Mouse (Mus musculus): ENCODE results near the gene Gm10720.
A peak's percentile ranks its signal among the peaks of the same experiment; 100 is the strongest.
"Not testable (repeated sequence)": the region's sequence is repeated elsewhere in the genome, so short reads cannot be mapped to it uniquely, and the experiment has no call there.

Gm10720 gene

DNA sequence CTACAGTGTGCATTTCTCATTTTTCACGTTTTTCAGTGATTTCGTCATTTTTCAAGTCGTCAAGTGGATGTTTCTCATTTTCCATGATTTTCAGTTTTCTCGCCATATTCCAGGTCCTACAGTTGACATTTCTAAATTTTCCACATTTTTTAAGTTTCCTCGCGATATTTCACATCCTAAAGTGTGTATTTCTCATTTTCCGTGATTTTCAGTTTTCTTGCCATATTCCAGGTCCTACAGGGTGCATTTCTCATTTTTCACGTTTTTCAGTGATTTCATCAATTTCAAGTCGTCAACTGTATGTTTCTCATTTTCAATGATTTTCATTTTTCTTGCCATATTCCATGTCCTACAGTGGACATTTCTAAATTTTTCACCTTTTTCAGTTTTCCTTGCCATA lies at the start of gene Gm10720:
TSS of gene Gm10720 (plus strand) at position 301 of the 400 bp plus-strand sequence.
- DNase-seq (ENCODE audit: low read depth, low spot score): not testable (repeated sequence)

DNA sequence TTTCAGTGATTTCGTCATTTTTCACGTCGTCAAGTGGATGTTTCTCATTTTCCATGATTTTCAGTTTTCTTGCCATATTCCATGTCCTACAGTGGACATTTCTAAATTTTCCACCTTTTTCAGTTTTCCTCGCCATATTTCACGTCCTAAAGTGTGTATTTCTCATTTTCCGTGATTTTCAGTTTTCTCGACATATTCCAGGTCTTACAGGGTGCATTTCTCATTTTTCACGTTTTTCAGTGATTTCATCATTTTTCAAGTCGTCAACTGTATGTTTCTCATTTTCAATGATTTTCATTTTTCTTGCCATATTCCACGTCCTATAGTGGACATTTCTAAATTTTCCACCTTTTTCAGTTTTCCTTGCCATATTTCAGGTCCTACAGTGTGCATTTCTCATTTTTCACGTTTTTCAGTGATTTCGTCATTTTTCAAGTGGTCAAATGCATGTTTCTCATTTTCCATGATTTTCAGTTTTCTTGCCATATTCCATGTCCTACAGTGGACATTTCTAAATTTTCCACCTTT lies 14.9 kb upstream of the Gm10720 start, which contains the start of gene Gm10722:
TSS of gene Gm10722 (plus strand) at position 478 of the 528 bp plus-strand sequence.
- peak; percentile 46 for DNase-seq (ENCODE audit: low read depth, low spot score)

DNA sequence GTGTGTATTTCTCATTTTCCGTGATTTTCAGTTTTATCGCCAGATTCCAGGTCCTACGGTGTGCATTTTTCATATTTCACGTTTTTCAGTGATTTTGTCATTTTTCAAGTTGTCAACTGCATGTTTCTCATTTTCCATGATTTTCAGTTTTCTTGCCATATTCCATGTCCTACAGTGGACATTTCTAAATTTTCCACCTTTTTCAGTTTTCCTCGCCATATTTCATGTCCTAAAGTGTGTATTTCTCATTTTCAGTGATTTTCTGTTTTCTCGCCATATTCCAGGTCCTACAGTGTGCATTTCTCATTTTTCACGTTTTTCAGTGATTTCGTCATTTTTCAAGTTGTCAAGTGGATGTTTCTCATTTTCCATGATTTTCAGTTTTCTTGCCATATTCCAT lies 14.4 kb upstream of the Gm10720 start:
- DNase-seq (ENCODE audit: low read depth, low spot score): not testable (repeated sequence)

DNA sequence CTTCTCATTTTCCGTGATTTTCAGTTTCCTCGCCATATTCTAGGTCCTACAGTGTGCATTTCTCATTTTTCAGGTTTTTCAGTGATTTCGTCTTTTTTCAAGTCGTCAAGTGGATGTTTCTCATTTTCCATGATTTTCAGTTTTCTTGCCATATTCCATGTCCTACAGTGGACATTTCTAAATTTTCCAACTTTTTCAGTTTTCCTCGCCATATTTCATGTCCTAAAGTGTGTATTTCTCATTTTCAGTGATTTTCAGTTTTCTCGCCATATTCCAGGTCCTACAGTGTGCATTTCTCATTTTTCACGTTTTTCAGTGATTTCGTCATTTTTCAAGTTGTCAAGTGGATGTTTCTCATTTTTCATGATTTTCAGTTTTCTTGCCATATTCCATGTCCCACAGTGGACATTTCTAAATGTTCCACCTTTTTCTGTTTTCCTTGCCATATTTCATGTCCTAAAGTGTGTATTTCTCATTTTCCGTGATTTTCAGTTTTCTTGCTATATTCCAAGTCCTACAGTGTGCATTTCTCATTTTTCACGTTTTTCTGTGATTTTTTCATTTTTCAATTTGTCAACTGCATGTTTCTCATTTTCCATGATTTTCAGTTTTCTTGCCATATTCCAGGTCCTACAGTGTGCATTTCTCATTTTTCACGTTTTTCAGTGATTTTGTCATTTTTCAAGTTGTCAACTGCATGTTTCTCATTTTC lies 13.3 kb upstream of the Gm10720 start:
- peak; percentile 6 for DNase-seq (ENCODE audit: low read depth, low spot score)

DNA sequence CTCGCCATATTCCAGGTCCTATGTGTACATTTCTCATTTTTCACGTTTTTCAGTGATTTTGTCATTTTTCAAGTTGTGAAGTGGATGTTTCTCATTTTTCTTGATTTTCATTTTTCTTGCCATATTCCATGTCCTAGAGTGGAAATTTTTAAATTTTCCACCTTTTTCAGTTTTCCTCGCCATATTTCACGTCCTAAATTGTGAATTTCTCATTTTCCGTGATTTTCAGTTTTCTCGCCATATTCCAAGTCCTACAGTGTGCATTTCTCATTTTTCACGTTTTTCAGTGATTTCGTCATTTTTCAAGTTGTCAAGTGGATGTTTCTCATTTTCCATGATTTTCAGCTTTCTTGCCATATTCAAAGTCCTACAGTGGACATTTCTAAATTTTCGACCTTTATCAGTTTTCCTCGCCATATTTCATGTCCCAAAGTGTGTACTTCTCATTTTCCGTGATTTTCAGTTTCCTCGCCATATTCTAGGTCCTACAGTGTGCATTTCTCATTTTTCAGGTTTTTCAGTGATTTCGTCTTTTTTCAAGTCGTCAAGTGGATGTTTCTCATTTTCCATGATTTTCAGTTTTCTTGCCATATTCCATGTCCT lies 12.6 kb upstream of the Gm10720 start, which contains the start of gene Gm11168:
TSS of gene Gm11168 (plus strand) at position 553 of the 603 bp plus-strand sequence.
- DNase-seq (ENCODE audit: low read depth, low spot score): not testable (repeated sequence)

DNA sequence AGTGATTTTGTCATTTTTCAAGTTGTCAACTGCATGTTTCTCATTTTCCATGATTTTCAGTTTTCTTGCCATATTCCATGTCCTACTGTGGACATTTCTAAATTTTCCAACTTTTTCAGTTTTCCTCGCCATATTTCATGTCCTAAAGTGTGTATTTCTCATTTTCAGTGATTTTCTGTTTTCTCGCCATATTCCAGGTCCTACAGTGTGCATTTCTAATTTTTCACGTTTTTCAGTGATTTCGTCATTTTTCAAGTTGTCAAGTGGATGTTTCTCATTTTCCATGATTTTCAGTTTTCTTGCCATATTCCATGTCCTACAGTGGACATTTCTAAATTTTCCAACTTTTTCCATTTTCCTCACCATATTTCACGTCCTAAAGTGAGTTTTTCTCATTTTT lies 9.3 kb upstream of the Gm10720 start:
- DNase-seq (ENCODE audit: low read depth, low spot score): not testable (repeated sequence)

DNA sequence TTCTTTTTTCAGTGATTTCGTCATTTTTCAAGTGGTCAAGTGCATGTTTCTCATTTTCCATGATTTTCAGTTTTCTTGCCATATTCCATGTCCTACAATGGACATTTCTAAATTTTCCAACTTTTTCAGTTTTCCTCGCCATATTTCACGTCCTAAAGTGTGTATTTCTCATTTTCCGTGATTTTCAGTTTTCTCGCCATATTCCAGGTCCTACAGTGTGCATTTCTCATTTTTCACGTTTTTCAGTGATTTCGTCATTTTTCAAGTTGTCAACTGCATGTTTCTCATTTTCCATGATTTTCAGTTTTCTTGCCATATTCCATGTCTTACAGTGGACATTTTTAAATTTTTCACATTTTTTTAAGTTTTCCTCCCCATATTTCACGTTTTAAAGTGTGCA lies 8.8 kb upstream of the Gm10720 start:
- not testable (repeated sequence) for DNase-seq (ENCODE audit: low read depth, low spot score)

DNA sequence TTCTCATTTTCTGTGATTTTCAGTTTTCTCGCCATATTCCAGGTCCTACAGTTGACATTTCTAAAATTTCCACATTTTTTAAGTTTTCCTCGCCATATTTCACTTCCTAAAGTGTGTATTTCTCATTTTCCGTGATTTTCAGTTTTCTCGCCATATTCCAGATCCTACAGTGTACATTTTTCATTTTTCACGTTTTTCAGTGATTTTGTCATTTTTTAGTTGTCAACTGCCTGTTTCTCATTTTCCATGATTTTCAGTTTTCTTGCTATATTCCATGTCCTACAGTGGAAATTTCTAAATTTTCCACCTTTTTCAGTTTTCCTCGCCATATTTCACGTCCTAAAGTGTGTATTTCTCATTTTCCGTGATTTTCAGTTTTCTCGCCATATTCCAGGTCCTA lies 8.2 kb upstream of the Gm10720 start:
- DNase-seq (ENCODE audit: low read depth, low spot score): peak; percentile 9

DNA sequence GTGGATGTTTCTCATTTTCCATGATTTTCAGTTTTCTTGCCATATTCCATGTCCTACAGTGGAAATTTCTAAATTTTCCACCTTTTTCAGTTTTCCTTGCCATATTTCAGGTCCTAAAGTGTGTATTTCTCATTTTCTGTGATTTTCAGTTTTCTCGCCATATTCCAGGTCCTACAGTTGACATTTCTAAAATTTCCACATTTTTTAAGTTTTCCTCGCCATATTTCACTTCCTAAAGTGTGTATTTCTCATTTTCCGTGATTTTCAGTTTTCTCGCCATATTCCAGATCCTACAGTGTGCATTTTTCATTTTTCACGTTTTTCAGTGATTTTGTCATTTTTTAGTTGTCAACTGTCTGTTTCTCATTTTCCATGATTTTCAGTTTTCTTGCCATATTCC lies 6.1 kb upstream of the Gm10720 start:
- not testable (repeated sequence) for DNase-seq (ENCODE audit: low read depth, low spot score)

DNA sequence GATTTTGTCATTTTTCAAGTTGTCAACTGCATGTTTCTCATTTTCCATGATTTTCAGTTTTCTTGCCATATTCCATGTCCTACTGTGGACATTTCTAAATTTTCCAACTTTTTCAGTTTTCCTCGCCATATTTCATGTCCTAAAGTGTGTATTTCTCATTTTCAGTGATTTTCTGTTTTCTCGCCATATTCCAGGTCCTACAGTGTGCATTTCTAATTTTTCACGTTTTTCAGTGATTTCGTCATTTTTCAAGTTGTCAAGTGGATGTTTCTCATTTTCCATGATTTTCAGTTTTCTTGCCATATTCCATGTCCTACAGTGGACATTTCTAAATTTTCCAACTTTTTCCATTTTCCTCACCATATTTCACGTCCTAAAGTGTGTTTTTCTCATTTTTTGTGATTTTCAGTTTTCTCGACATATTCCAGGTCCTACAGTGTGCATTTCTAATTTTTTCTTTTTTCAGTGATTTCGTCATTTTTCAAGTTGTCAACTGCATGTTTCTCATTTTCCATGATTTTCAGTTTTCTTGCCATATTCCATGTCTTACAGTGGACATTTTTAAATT lies 3.3 kb upstream of the Gm10720 start:
- not testable (repeated sequence) for DNase-seq (ENCODE audit: low read depth, low spot score)

DNA sequence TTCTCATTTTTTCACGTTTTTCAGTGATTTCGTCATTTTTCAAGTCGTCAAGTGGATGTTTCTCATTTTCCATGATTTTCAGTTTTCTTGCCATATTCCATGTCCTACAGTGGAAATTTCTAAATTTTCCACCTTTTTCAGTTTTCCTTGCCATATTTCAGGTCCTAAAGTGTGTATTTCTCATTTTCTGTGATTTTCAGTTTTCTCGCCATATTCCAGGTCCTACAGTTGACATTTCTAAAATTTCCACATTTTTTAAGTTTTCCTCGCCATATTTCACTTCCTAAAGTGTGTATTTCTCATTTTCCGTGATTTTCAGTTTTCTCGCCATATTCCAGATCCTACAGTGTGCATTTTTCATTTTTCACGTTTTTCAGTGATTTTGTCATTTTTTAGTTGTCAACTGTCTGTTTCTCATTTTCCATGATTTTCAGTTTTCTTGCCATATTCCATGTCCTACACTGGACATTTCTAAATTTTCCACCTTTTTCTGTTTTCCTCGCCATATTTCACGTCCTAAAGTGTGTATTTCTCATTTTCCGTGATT lies 2.6 kb upstream of the Gm10720 start, which contains the start of gene Gm10721:
TSS of gene Gm10721 (plus strand) at position 408 of the 547 bp plus-strand sequence.
- not testable (repeated sequence) for DNase-seq (ENCODE audit: low read depth, low spot score)

DNA sequence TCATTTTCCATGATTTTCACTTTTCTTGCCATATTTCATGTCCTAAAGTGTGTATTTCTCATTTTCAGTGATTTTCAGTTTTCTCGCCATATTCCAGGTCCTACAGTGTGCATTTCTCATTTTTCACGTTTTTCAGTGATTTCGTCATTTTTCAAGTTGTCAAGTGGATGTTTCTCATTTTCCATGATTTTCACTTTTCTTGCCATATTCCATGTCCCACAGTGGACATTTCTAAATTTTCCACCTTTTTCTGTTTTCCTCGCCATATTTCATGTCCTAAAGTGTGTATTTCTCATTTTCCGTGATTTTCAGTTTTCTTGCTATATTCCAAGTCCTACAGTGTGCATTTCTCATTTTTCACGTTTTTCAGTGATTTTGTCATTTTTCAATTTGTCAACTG lies 442 bp downstream of the Gm10720 start:
- not testable (repeated sequence) for DNase-seq (ENCODE audit: low read depth, low spot score)

DNA sequence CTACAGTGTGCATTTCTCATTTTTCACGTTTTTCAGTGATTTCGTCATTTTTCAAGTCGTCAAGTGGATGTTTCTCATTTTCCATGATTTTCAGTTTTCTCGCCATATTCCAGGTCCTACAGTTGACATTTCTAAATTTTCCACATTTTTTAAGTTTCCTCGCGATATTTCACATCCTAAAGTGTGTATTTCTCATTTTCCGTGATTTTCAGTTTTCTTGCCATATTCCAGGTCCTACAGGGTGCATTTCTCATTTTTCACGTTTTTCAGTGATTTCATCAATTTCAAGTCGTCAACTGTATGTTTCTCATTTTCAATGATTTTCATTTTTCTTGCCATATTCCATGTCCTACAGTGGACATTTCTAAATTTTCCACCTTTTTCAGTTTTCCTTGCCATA lies 1.7 kb downstream of the Gm10720 start, which contains the start of gene Gm10719:
TSS of gene Gm10719 (plus strand) at position 301 of the 400 bp plus-strand sequence.
- DNase-seq (ENCODE audit: low read depth, low spot score): not testable (repeated sequence)

DNA sequence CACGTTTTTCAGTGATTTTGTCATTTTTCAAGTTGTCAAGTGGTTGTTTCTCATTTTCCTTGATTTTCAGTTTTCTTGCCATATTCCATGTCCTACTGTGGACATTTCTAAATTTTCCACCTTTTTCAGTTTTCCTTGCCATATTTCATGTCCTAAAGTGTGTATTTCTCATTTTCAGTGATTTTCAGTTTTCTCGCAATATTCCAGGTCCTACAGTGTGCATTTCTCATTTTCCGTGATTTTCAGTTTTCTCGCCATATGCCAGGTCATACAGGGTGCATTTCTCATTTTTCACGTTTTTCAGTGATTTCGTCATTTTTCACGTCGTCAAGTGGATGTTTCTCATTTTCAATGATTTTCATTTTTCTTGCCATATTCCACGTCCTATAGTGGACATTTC lies 3.5 kb downstream of the Gm10720 start:
- not testable (repeated sequence) for DNase-seq (ENCODE audit: low read depth, low spot score)

DNA sequence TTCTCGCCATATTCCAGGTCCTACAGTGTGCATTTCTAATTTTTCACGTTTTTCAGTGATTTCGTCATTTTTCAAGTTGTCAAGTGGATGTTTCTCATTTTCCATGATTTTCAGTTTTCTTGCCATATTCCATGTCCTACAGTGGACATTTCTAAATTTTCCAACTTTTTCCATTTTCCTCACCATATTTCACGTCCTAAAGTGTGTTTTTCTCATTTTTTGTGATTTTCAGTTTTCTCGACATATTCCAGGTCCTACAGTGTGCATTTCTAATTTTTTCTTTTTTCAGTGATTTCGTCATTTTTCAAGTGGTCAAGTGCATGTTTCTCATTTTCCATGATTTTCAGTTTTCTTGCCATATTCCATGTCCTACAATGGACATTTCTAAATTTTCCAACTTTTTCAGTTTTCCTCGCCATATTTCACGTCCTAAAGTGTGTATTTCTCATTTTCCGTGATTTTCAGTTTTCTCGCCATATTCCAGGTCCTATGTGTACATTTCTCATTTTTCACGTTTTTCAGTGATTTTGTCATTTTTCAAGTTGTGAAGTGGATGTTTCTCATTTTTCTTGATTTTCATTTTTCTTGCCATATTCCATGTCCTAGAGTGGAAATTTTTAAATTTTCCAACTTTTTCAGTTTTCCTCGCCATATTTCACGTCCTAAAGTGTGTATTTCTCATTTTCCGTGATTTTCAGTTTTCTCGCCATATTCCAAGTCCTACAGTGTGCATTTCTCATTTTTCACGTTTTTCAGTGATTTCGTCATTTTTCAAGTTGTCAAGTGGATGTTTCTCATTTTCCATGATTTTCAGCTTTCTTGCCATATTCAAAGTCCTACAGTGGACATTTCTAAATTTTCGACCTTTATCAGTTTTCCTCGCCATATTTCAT lies 4.6 kb downstream of the Gm10720 start:
- DNase-seq (ENCODE audit: low read depth, low spot score): not testable (repeated sequence)

DNA sequence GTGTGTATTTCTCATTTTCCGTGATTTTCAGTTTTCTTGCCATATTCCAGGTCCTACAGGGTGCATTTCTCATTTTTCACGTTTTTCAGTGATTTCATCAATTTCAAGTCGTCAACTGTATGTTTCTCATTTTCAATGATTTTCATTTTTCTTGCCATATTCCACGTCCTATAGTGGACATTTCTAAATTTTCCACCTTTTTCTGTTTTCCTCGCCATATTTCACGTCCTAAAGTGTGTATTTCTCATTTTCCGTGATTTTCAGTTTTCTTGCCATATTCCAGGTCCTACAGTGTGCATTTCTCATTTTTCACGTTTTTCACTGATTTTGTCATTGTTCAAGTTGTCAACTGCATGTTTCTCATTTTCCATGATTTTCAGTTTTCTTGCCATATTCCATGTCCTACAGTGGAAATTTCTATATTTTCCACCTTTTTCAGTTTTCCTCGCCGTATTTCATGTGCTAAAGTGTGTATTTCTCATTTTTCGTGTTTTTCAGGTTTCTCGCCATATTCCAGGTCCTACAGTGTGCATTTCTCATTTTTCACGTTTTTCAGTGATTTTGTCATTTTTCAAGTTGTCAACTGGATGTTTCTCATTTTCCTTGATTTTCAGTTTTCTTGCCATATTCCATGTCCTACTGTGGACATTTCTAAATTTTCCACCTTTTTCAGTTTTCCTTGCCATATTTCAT lies 7.0 kb downstream of the Gm10720 start:
- peak; percentile 11 for DNase-seq (ENCODE audit: low read depth, low spot score)

DNA sequence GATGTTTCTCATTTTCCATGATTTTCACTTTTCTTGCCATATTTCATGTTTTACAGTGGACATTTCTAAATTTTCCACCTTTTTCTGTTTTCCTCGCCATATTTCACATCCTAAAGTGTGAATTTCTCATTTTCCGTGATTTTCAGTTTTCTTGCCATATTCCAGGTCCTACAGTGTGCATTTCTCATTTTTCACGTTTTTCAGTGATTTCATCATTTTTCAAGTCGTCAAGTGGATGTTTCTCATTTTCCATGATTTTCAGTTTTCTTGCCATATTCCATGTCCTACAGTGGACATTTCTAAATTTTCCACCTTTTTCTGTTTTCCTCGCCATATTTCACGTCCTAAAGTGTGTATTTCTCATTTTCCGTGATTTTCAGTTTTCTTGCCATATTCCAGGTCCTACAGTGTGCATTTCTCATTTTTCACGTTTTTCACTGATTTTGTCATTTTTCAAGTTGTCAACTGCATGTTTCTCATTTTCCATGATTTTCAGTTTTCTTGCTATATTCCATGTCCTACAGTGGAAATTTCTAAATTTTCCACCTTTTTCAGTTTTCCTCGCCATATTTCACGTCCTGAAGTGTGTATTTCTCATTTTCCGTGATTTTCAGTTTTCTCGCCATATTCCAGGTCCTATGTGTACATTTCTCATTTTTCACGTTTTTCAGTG lies 8.0 kb downstream of the Gm10720 start, which contains the start of gene Gm10718:
TSS of gene Gm10718 (plus strand) at position 236 of the 673 bp plus-strand sequence.
- DNase-seq (ENCODE audit: low read depth, low spot score): not testable (repeated sequence)

DNA sequence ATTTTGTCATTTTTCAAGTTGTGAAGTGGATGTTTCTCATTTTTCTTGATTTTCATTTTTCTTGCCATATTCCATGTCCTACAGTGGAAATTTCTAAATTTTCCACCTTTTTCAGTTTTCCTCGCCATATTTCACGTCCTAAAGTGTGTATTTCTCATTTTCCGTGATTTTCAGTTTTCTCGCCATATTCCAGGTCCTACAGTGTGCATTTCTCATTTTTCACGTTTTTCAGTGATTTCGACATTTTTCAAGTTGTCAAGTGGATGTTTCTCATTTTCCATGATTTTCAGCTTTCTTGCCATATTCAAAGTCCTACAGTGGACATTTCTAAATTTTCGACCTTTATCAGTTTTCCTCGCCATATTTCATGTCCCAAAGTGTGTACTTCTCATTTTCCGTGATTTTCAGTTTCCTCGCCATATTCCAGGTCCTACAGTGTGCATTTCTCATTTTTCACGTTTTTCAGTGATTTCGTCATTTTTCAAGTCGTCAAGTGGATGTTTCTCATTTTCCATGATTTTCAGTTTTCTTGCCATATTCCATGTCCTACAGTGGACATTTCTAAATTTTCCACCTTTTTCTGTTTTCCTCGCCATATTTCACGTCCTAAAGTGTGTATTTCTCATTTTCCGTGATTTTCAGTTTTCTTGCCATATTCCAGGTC lies 8.7 kb downstream of the Gm10720 start:
- not testable (repeated sequence) for DNase-seq (ENCODE audit: low read depth, low spot score)

DNA sequence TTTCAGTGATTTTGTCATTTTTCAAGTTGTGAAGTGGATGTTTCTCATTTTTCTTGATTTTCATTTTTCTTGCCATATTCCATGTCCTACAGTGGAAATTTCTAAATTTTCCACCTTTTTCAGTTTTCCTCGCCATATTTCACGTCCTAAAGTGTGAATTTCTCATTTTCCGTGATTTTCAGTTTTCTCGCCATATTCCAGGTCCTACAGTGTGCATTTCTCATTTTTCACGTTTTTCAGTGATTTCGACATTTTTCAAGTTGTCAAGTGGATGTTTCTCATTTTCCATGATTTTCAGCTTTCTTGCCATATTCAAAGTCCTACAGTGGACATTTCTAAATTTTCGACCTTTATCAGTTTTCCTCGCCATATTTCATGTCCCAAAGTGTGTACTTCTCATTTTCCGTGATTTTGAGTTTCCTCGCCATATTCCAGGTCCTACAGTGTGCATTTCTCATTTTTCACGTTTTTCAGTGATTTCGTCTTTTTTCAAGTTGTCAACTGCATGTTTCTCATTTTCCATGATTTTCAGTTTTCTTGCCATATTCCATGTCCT lies 9.5 kb downstream of the Gm10720 start, which contains the start of gene Gm10717:
TSS of gene Gm10717 (plus strand) at position 506 of the 556 bp plus-strand sequence.
- not testable (repeated sequence) for DNase-seq (ENCODE audit: low read depth, low spot score)

Data from ZHBTc4 (cell line).